Mouse (Mus musculus): ENCODE data around the gene Alpl.

Gene Alpl

GRCm38 (mm10) chr4:137770901-137771612, 25.1 kb downstream of the Alpl start:
- ATAC-seq (ENCODE audit: low TSS enrichment), result no peak

- ATAC-seq (ENCODE audit: low TSS enrichment), result no peak
Observed at GRCm38 (mm10) chr4:137769635-137770034, 26.5 kb downstream of the Alpl start.

GRCm38 (mm10) chr4:137768831-137769230, 27.4 kb downstream of the Alpl start:
- ATAC-seq (ENCODE audit: low TSS enrichment), result no peak

GRCm38 (mm10) chr4:137768381-137768780, 27.8 kb downstream of the Alpl start:
- no peak for ATAC-seq (ENCODE audit: low TSS enrichment)

GRCm38 (mm10) chr4:137766365-137766764, 29.8 kb downstream of the Alpl start:
- ATAC-seq (ENCODE audit: low TSS enrichment), result no peak

- peak; percentile 57 for ATAC-seq (ENCODE audit: low TSS enrichment)
Observed at GRCm38 (mm10) chr4:137765554-137765971, 30.6 kb downstream of the Alpl start.

GRCm38 (mm10) chr4:137764621-137765020, 31.6 kb downstream of the Alpl start:
- ATAC-seq (ENCODE audit: low TSS enrichment), result no peak

- no peak for ATAC-seq (ENCODE audit: low TSS enrichment)
Observed at GRCm38 (mm10) chr4:137763920-137764495, 32.2 kb downstream of the Alpl start.

- no peak for ATAC-seq (ENCODE audit: low TSS enrichment)
Observed at GRCm38 (mm10) chr4:137762886-137763285, 33.3 kb downstream of the Alpl start.

- no peak for ATAC-seq (ENCODE audit: low TSS enrichment)
Observed at GRCm38 (mm10) chr4:137754446-137754845, 41.7 kb downstream of the Alpl start.

- no peak for ATAC-seq (ENCODE audit: low TSS enrichment)
Observed at GRCm38 (mm10) chr4:137753199-137753598, 43.0 kb downstream of the Alpl start.

GRCm38 (mm10) chr4:137752471-137752870, 43.7 kb downstream of the Alpl start:
- no peak for ATAC-seq (ENCODE audit: low TSS enrichment)

GRCm38 (mm10) chr4:137751717-137752116, 44.5 kb downstream of the Alpl start:
- ATAC-seq (ENCODE audit: low TSS enrichment), result no peak

- ATAC-seq (ENCODE audit: low TSS enrichment), result no peak
Observed at GRCm38 (mm10) chr4:137751310-137751709, 44.9 kb downstream of the Alpl start.

GRCm38 (mm10) chr4:137750121-137750520, 46.1 kb downstream of the Alpl start:
- ATAC-seq (ENCODE audit: low TSS enrichment), result no peak

- no peak for ATAC-seq (ENCODE audit: low TSS enrichment)
Observed at GRCm38 (mm10) chr4:137749680-137750079, 46.5 kb downstream of the Alpl start.

GRCm38 (mm10) chr4:137748726-137749125, 47.5 kb downstream of the Alpl start:
- ATAC-seq (ENCODE audit: low TSS enrichment), result no peak

- ATAC-seq (ENCODE audit: low TSS enrichment), result no peak
Observed at GRCm38 (mm10) chr4:137747590-137747989, 48.6 kb downstream of the Alpl start.

- ATAC-seq (ENCODE audit: low TSS enrichment), result no peak
Observed at GRCm38 (mm10) chr4:137747091-137747490, 49.1 kb downstream of the Alpl start.

GRCm38 (mm10) chr4:137744433-137744918, 51.7 kb downstream of the Alpl start:
- ATAC-seq (ENCODE audit: low TSS enrichment), result no peak; the same call in 1 of the 2 replicates

GRCm38 (mm10) chr4:137743791-137744190, 52.4 kb downstream of the Alpl start:
- no peak for ATAC-seq (ENCODE audit: low TSS enrichment)

- ATAC-seq (ENCODE audit: low TSS enrichment), result no peak
Observed at GRCm38 (mm10) chr4:137740350-137740749, 55.8 kb downstream of the Alpl start.

- peak; percentile 73 for ATAC-seq (ENCODE audit: low TSS enrichment)
Observed at GRCm38 (mm10) chr4:137739151-137739923, 56.8 kb downstream of the Alpl start.

Measured in frontal cortex, adult (tissue).